Mouse (Mus musculus) liver, adult 2 months (tissue): Measurements from ENCODE around the gene Gpam. TPM values are rescaled to one million over a fixed set of nuclear protein-coding genes. Genes with fewer than 3 reads are reported as not detected.

ENCODE experiments used
- DNase-seq: peaks from one replicate; pipeline ENCODE4 v3.0.0-alpha.2; 2011; ENCODE audit warnings: low read depth, low spot score; ENCODE audit errors: extremely low read depth
- H3K27ac ChIP-seq: fragments of 200-500 bp; replicated peaks from 2 replicates; pipeline ENCODE4 v1.5.1; 2012; ENCODE audit warnings: low read depth, mild to moderate bottlenecking, control low read depth, inconsistent platforms, low read length; ENCODE audit not compliant: insufficient read depth
- H3K27me3 ChIP-seq: fragments of 200-500 bp; 2 replicates; pipeline ENCODE4 v1.6.1; 2012; ENCODE audit warnings: mild to moderate bottlenecking, moderate library complexity, low read length, inconsistent platforms; ENCODE audit not compliant: control insufficient read depth, insufficient read depth
- H3K36me3 ChIP-seq: fragments of 200-500 bp; 2 replicates; pipeline ENCODE4 v1.6.1; 2012; ENCODE audit warnings: low read length, inconsistent platforms; ENCODE audit not compliant: control insufficient read depth, insufficient read depth
- H3K4me1 ChIP-seq: fragments of 200-500 bp; 2 replicates; pipeline ENCODE4 v1.6.1; 2011; ENCODE audit warnings: low read length; ENCODE audit not compliant: control insufficient read depth, insufficient read depth
- H3K4me3 ChIP-seq: fragments of 200-500 bp; 2 replicates; pipeline ENCODE4 v1.5.1; 2011; ENCODE audit warnings: low read depth, mild to moderate bottlenecking, control low read depth, low read length, moderate library complexity; ENCODE audit not compliant: insufficient read depth
- H3K79me2 ChIP-seq: fragments of 200-500 bp; 2 replicates; pipeline ENCODE4 v1.6.1; 2012; ENCODE audit warnings: inconsistent platforms, mild to moderate bottlenecking, low read length, moderate library complexity; ENCODE audit not compliant: control insufficient read depth, insufficient read depth
- H3K9ac ChIP-seq: fragments of 200-500 bp; 2 replicates; pipeline ENCODE4 v1.6.1; 2012; ENCODE audit warnings: low read depth, mild to moderate bottlenecking, control low read depth, inconsistent platforms, low read length
- CTCF ChIP-seq: fragments of 200-500 bp; IDR thresholded peaks from 2 replicates; pipeline ENCODE4 v1.5.1; 2011; ENCODE audit warnings: low read depth, low read length, control low read depth
- POLR2A ChIP-seq: fragments of 200-500 bp; IDR thresholded peaks from 2 replicates; pipeline ENCODE4 v1.6.1; 2011; ENCODE audit warnings: low read length, control low read depth; ENCODE audit not compliant: insufficient read depth; ENCODE audit errors: extremely low read depth
- whole genome bisulfite sequencing: fragments of 180-500 bp; shearing (Covaris S2); methylation state at CpG from one replicate; pipeline ENCODE4 v1.1.7; 2018; 5-methylcytosine and 5-hydroxymethylcytosine counted together
- polyA plus RNA-seq: library from polyadenylated mRNA; depleted of rRNA; stranded (reverse); fragments of >200 nt; gene quantifications from 2 replicates; pipeline ENCODE4 v1.2.3, GENCODE M21; 2012
- total RNA-seq: library from RNA; depleted of rRNA; stranded (reverse); fragments of >200 nt; gene quantifications from 2 replicates; pipeline ENCODE4 v1.2.3, GENCODE M21; 2014

Gene Gpam
- total and polyA plus RNA-seq, 2 experiments: 102 to 261 TPM

- 52% methylated on average over 9 of the region's 9 CpGs for WGBS
- no peak for TF ChIP-seq POLR2A
- no peak for TF ChIP-seq CTCF
Measured at GRCm38 (mm10) chr19:55147568-55147967, 20.5 kb upstream of the Gpam start.

GRCm38 (mm10) chr19:55145136-55145535 lies 18.1 kb upstream of the Gpam start:
- TF ChIP-seq POLR2A: no peak
- TF ChIP-seq CTCF: no peak
- no peaks in the 10 kb centered on the region for H3K79me2 ChIP-seq
- DNase-seq: peak; percentile 91
- WGBS: 62% methylated on average over 2 of the region's 2 CpGs
- H3K36me3 ChIP-seq: no peaks in the 10 kb centered on the region
- no peak overlapping the region for H3K9ac ChIP-seq
- H3K4me1 ChIP-seq: peaks cover 22% of the 10 kb centered on the region
- H3K27me3 ChIP-seq: no peaks in the 10 kb centered on the region
- H3K27ac ChIP-seq: peak overlapping the region; percentile 10; the same call in 1 of the 2 replicates
- no peak overlapping the region for H3K4me3 ChIP-seq

More at GRCm38 (mm10) chr19:55147568-55147967, 20.5 kb upstream of the Gpam start:
- H3K27ac ChIP-seq: no peak overlapping the region
- no peaks in the 10 kb centered on the region for H3K27me3 ChIP-seq
- DNase-seq: no peak
- H3K4me3 ChIP-seq: no peak overlapping the region
- no peak overlapping the region for H3K9ac ChIP-seq
- H3K4me1 ChIP-seq: peaks cover 23% of the 10 kb centered on the region
- H3K36me3 ChIP-seq: no peaks in the 10 kb centered on the region
- H3K79me2 ChIP-seq: no peaks in the 10 kb centered on the region

GRCm38 (mm10) chr19:55144691-55145090 lies 17.7 kb upstream of the Gpam start:
- Histone ChIP-seq H3K27me3 (no peaks in the 10 kb centered on the region), H3K9ac (0 out of 2 replicates have a peak overlapping the region, but pooled peaks have one; percentile 2), H3K4me3 (no peak overlapping the region), H3K27ac (peak overlapping the region; percentile 13), H3K4me1 (peaks cover 23% of the 10 kb centered on the region), H3K79me2 (no peaks in the 10 kb centered on the region), H3K36me3 (no peaks in the 10 kb centered on the region)
- no peak for DNase-seq
- WGBS: 52% methylated on average over 5 of the region's 5 CpGs
- no peak for TF ChIP-seq CTCF
- no peak for TF ChIP-seq POLR2A

- no peaks in the 10 kb centered on the region for H3K79me2 ChIP-seq
- no peak for DNase-seq
- no peaks in the 10 kb centered on the region for H3K27me3 ChIP-seq
- TF ChIP-seq CTCF (no peak), POLR2A (no peak)
- H3K27ac ChIP-seq: no peak overlapping the region
- H3K4me1 ChIP-seq: peaks cover 30% of the 10 kb centered on the region
- WGBS: 73% methylated on average over 11 of the region's 11 CpGs
- H3K9ac ChIP-seq: no peak overlapping the region
- H3K36me3 ChIP-seq: no peaks in the 10 kb centered on the region
- no peak overlapping the region for H3K4me3 ChIP-seq
Measured at GRCm38 (mm10) chr19:55143391-55144300, 16.6 kb upstream of the Gpam start.

- DNase-seq: peak; percentile 99
- peaks cover 15% of the 10 kb centered on the region for H3K4me1 ChIP-seq
- H3K9ac ChIP-seq: no peak overlapping the region
- H3K4me3 ChIP-seq: no peak overlapping the region
- H3K27ac ChIP-seq: peak overlapping the region; percentile 58
- TF ChIP-seq CTCF (no peak), POLR2A (no peak)
- H3K79me2 ChIP-seq: no peaks in the 10 kb centered on the region
- H3K27me3 ChIP-seq: no peaks in the 10 kb centered on the region
- 27% methylated on average over 7 of the region's 7 CpGs for WGBS
- H3K36me3 ChIP-seq: no peaks in the 10 kb centered on the region
Measured at GRCm38 (mm10) chr19:55139301-55139700, 12.3 kb upstream of the Gpam start.

- H3K9ac ChIP-seq: no peak overlapping the region
- peaks cover 15% of the 10 kb centered on the region for H3K4me1 ChIP-seq
- no peaks in the 10 kb centered on the region for H3K79me2 ChIP-seq
- H3K27ac ChIP-seq: peak overlapping the region; percentile 58; the same call in 1 of the 2 replicates
- no peak overlapping the region for H3K4me3 ChIP-seq
- TF ChIP-seq CTCF (no peak), POLR2A (no peak)
- WGBS: 68% methylated on average over 7 of the region's 7 CpGs
- H3K27me3 ChIP-seq: no peaks in the 10 kb centered on the region
- H3K36me3 ChIP-seq: no peaks in the 10 kb centered on the region
- DNase-seq: peak; percentile 65
Measured at GRCm38 (mm10) chr19:55138506-55138905, 11.5 kb upstream of the Gpam start.
